Mouse (Mus musculus) limb, embryonic 10.5 days (tissue): ENCODE measurements around the gene Ifnl2. TPM values are rescaled to one million over a fixed set of nuclear protein-coding genes. Genes with fewer than 3 reads are reported as not detected.
"Not testable (repeated sequence)": the region's sequence is repeated elsewhere in the genome, so short reads cannot be mapped to it uniquely, and the experiment has no call there.

ENCODE experiments used
- DNase-seq: peaks from one replicate; pipeline ENCODE4 v3.0.0-alpha.2; 2017; ENCODE audit warnings: low spot score
- H3K27ac ChIP-seq: fragments of 300-500 bp; sonication (generic); 2 replicates; pipeline ENCODE4 v1.5.1; 2016; ENCODE audit warnings: mild to moderate bottlenecking
- H3K27me3 ChIP-seq: fragments of 300-500 bp; sonication (generic); 2 replicates; pipeline ENCODE4 v1.6.1; 2016; ENCODE audit warnings: low read depth, mild to moderate bottlenecking; ENCODE audit not compliant: poor library complexity, severe bottlenecking
- H3K36me3 ChIP-seq: fragments of 300-500 bp; sonication (generic); 2 replicates; pipeline ENCODE4 v1.6.1; 2016; ENCODE audit warnings: mild to moderate bottlenecking, moderate library complexity
- H3K4me1 ChIP-seq: fragments of 300-500 bp; sonication (generic); 2 replicates; pipeline ENCODE4 v1.6.1; 2016
- H3K4me3 ChIP-seq: fragments of 300-500 bp; sonication (generic); 2 replicates; pipeline ENCODE4 v1.5.1; 2016; ENCODE audit warnings: mild to moderate bottlenecking, moderate library complexity
- H3K9me3 ChIP-seq: fragments of 300-500 bp; sonication (generic); replicated peaks from 2 replicates; pipeline ENCODE4 v1.6.1; 2016; ENCODE audit warnings: mild to moderate bottlenecking
- WGBS: fragments of 180-500 bp; shearing (Covaris S2); methylation state at CpG from one replicate; pipeline ENCODE4 v1.1.7; 2016; 5-methylcytosine and 5-hydroxymethylcytosine counted together
- polyA plus RNA-seq: library from polyadenylated mRNA; unstranded; fragments of >200 nt; fragmentation: Nextera tagmentation; extraction: Ambion mirVana; gene quantifications from 2 replicates; pipeline ENCODE4 v1.2.1, GENCODE M21; 2016

Ifnl2 gene
- not detected in 2 replicates for polyA plus RNA-seq

GRCm38 (mm10) chr7:28510405-28510974 is at the start of gene Ifnl2:
Ifnl2 (minus strand) TSS chr7:28510455.
- not testable (repeated sequence) for H3K4me3 ChIP-seq, H3K4me1 ChIP-seq, H3K27me3 ChIP-seq, H3K36me3 ChIP-seq, H3K27ac ChIP-seq, H3K9me3 ChIP-seq, DNase-seq
- 69% methylated on average over 8 of the region's 8 CpGs for WGBS

DNA sequence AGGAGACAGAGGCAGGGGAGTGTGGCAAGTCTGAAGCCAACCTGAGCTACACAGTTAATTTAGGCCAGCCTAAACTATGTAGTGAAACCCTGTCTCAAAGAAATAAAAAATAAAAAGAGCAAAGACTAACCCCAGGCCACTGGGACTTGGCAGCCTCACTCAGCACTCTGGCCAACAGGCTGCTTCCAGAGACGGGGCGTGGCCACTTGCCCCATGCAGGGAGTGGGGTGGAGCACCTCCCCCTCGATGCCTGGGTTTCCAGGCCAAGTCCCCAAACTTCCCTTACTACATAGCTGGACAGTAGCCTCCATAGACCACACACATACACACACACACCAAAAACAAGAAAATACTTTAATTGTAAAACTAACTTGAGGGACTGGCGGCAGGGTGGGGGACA is 48.2 kb upstream of the Ifnl2 start:
- Histone ChIP-seq H3K4me1 (peaks cover 21% of the 10 kb centered on the region), H3K4me3 (no peak overlapping the region), H3K27me3 (no peaks in the 10 kb centered on the region), H3K9me3 (no peaks in the 10 kb centered on the region), H3K27ac (no peak overlapping the region), H3K36me3 (peaks cover 58% of the 10 kb centered on the region)
- 42% methylated on average over 4 of the region's 4 CpGs for WGBS
- DNase-seq, result no peak

DNA sequence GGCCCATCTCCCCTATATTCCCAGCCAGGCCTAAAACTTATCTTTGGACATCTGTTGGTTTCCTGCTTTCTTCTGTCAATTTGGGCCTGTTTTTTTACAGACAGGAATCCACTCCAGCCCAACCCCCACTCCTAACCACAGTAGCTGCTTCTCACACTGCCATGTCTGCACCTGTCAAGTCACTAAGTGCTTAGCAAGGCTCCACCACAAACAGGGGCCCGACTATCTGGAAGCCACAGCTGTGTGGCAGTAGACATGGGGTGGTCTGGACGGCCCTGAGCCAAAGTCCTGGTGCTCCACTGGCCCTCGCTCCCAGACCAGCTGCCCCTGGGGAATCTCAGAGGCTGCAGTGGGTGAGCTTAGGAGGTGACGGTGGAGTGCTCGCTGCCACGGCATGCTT is 47.5 kb upstream of the Ifnl2 start:
- 78% methylated on average over 6 of the region's 6 CpGs for WGBS
- Histone ChIP-seq H3K4me1 (peaks cover 20% of the 10 kb centered on the region), H3K36me3 (peaks cover 50% of the 10 kb centered on the region), H3K4me3 (no peak overlapping the region), H3K9me3 (no peaks in the 10 kb centered on the region), H3K27me3 (no peaks in the 10 kb centered on the region), H3K27ac (no peak overlapping the region; the same call in 1 of the 2 replicates)
- no peak for DNase-seq

GRCm38 (mm10) chr7:28557069-28557468 is 46.8 kb upstream of the Ifnl2 start:
- Histone ChIP-seq H3K4me3 (no peak overlapping the region), H3K9me3 (no peaks in the 10 kb centered on the region), H3K27ac (no peak overlapping the region), H3K4me1 (peaks cover 18% of the 10 kb centered on the region), H3K36me3 (peaks cover 44% of the 10 kb centered on the region), H3K27me3 (no peaks in the 10 kb centered on the region)
- no peak for DNase-seq
- 74% methylated on average over 5 of the region's 5 CpGs for WGBS

DNA sequence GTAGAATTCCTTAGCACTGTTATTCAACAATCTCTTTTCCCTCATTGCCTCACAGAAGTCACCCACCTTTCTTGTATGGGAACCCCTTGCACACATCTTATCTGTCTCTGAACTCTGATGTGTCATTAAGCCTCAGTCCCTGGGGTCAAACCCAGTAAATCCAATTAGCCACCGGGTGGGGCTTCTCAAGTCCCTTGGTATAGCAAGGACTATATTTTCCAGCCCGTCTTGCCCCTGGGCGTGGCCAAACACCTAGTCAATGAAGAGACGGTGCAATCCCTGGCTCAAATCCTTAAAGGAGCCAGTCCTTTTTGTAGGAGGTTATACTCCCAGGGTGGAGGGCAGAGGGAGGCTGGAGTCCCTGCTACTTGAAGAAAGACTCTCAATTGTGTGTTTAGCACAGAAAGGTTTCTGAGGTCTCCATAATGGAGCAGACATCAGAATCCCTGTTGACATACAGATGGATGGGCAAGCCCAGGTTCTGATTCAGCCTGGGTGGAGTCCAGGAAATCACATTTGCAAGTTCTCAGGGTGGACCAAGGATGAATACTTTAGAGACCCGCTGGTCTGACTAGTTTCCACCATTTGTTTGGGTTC is 45.8 kb upstream of the Ifnl2 start:
- Histone ChIP-seq H3K9me3 (no peaks in the 10 kb centered on the region), H3K36me3 (peaks cover 35% of the 10 kb centered on the region), H3K27ac (no peak overlapping the region), H3K4me1 (peaks cover 18% of the 10 kb centered on the region), H3K4me3 (no peak overlapping the region), H3K27me3 (no peaks in the 10 kb centered on the region)
- DNase-seq, result no peak
- 16% methylated on average over 5 of the region's 5 CpGs for WGBS

- no peak for DNase-seq
- peaks cover 7% of the 10 kb centered on the region; the same call in 1 of the 2 replicates for H3K36me3 ChIP-seq
- H3K9me3 ChIP-seq, result no peaks in the 10 kb centered on the region
- no peak overlapping the region for H3K27ac ChIP-seq
- no peak overlapping the region for H3K4me3 ChIP-seq
- peaks cover 6% of the 10 kb centered on the region for H3K27me3 ChIP-seq
- peaks cover 12% of the 10 kb centered on the region; the same call in 1 of the 2 replicates for H3K4me1 ChIP-seq
- 89% methylated on average over 6 of the region's 6 CpGs for WGBS
These were observed 42.8 kb upstream of the Ifnl2 start for GRCm38 (mm10) chr7:28553076-28553475.

DNA sequence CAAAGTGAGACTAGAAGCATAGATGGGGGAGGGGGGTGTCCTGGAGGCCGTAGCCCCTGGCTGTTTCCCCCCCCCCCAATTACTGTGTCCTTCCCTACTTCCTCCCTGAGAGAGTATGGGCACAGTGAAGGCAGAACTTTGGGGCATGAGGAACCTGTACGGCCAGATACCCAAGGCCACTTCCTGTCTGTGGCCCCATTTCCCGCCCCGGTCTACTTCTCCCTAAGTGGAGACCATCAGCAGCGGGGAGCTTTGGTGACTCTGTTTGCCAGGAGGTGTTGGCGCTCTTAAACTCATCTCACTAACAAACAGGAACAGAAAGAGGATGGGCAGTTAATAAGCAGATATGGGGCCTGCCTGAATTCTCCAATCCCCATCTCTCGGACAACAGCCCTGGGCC is 37.4 kb upstream of the Ifnl2 start:
- H3K27me3 ChIP-seq, result peaks cover 60% of the 10 kb centered on the region
- H3K36me3 ChIP-seq, result no peaks in the 10 kb centered on the region
- DNase-seq, result no peak
- H3K4me3 ChIP-seq, result no peak overlapping the region
- H3K4me1 ChIP-seq, result peaks cover 35% of the 10 kb centered on the region
- no peak overlapping the region for H3K27ac ChIP-seq
- H3K9me3 ChIP-seq, result no peaks in the 10 kb centered on the region
- 69% methylated on average over 7 of the region's 7 CpGs for WGBS

DNA sequence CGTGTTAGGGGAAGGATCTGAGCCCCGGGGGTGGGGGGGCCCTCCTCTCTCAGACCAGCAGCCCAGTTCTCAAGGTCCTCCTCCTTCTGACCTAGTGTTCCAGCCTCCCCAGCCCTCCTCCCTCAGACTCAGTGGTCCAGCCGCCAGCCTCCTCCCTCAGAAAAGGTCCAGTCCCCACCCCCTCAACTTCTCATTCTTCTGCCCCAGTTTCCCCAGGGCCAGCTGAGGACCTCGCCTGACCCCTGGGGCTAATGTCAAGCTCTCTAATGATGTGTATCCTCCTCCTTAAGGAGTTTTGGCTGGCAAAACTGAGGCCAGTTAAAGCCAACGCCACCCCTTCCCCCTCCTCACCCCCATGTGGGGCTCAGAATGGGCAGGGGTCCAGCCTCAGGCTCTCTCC is 36.9 kb upstream of the Ifnl2 start, which contains the start of gene Nccrp1:
Gene Nccrp1 (minus strand): TSS at position 101 of the 400 bp plus-strand sequence.
- Histone ChIP-seq H3K27ac (no peak within 1 kb of the TSS), H3K9me3 (no peaks in the 10 kb centered on the region), H3K4me1 (peaks cover 35% of the 10 kb centered on the region), H3K27me3 (peaks cover 60% of the 10 kb centered on the region), H3K36me3 (no peaks in the 10 kb centered on the region), H3K4me3 (peak within 1 kb of the TSS; percentile 41)
- 4% methylated on average over 5 of the region's 5 CpGs for WGBS
- no peak for DNase-seq

DNA sequence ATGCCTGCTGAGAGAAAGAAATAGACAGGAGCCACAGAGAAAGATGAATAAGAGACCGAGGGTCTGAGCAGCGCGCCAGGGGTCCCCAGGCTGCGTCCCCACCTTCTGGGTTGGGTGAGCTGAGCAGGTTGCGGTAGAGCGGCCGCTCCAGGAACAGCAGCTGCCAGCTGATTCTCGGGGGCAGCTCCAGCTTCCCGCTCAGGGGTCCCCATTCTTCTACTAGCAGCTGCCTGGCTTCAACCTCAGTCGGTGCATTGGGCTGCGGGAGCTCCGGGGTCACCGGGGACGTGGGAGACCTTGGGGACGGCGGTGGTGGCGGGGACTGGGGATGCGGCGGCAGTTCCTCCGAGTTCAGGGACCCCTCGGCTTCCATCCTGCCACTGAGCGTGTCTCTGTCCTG is 36.4 kb upstream of the Ifnl2 start:
- Histone ChIP-seq H3K9me3 (no peaks in the 10 kb centered on the region), H3K4me3 (peak overlapping the region; percentile 41), H3K27me3 (peaks cover 60% of the 10 kb centered on the region), H3K4me1 (peaks cover 35% of the 10 kb centered on the region), H3K36me3 (no peaks in the 10 kb centered on the region), H3K27ac (no peak overlapping the region)
- DNase-seq, result no peak
- WGBS, result 1% methylated on average over 22 of the region's 22 CpGs

GRCm38 (mm10) chr7:28545891-28546210 is 35.6 kb upstream of the Ifnl2 start:
- H3K27ac ChIP-seq, result no peak overlapping the region
- 41% methylated on average over 7 of the region's 7 CpGs for WGBS
- no peaks in the 10 kb centered on the region for H3K9me3 ChIP-seq
- H3K36me3 ChIP-seq, result no peaks in the 10 kb centered on the region
- peaks cover 60% of the 10 kb centered on the region for H3K27me3 ChIP-seq
- DNase-seq, result no peak
- H3K4me3 ChIP-seq, result no peak overlapping the region; the same call in 1 of the 2 replicates
- H3K4me1 ChIP-seq, result peaks cover 35% of the 10 kb centered on the region

- Histone ChIP-seq H3K36me3 (no peaks in the 10 kb centered on the region), H3K9me3 (no peaks in the 10 kb centered on the region), H3K27me3 (peaks cover 60% of the 10 kb centered on the region), H3K4me1 (peaks cover 35% of the 10 kb centered on the region), H3K27ac (no peak overlapping the region), H3K4me3 (no peak overlapping the region)
- WGBS, result 19% methylated on average over 14 of the region's 14 CpGs
- DNase-seq, result no peak
These were observed 35.0 kb upstream of the Ifnl2 start for GRCm38 (mm10) chr7:28545048-28545890.

- WGBS, result 5% methylated on average over 27 of the region's 27 CpGs
- Histone ChIP-seq H3K9me3 (no peaks in the 10 kb centered on the region), H3K27me3 (peaks cover 60% of the 10 kb centered on the region), H3K4me3 (peak overlapping the region; percentile 48), H3K4me1 (peaks cover 35% of the 10 kb centered on the region), H3K27ac (peak overlapping the region; percentile 51), H3K36me3 (no peaks in the 10 kb centered on the region)
- peak; percentile 64 for DNase-seq
These were observed 33.9 kb upstream of the Ifnl2 start for GRCm38 (mm10) chr7:28544051-28544601.

DNA sequence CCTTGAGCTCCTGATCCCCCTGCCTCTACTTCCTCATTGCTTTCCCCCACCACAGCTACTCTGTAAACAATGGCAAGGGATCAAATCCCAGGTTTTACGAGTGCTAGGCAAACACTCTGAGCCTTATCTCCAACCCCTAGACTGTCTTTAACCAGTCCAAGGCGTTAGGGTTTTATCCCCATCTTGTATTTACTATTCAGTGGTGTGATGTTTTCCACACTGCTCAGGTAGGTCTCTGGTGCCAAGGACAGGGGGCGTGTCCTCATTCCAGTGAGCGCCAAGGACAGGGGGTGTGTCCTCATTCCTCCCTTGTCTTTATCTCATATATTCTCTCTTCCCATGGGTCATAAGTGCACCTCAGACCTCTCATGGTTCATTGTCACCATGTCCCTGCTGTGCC is 30.3 kb upstream of the Ifnl2 start, which contains the start of gene Sycn:
Gene Sycn (plus strand): TSS at position 360 of the 400 bp plus-strand sequence.
- Histone ChIP-seq H3K4me3 (no peak within 1 kb of the TSS), H3K4me1 (peaks cover 16% of the 10 kb centered on the region), H3K27me3 (peaks cover 28% of the 10 kb centered on the region), H3K27ac (no peak within 1 kb of the TSS), H3K36me3 (no peaks in the 10 kb centered on the region), H3K9me3 (no peaks in the 10 kb centered on the region)
- WGBS, result 81% methylated on average over 4 of the region's 4 CpGs
- no peak for DNase-seq
